Mouse (Mus musculus) stomach, embryonic 16.5 days (tissue): ENCODE results near the gene Gm5089. TPM values are rescaled to one million over a fixed set of nuclear protein-coding genes. Genes with fewer than 3 reads are reported as not detected.
A peak's percentile ranks its signal among the peaks of the same experiment; 100 is the strongest.

Source experiments
- ATAC-seq: fragments of 200-750 bp; cut with Nextera tagmentation; 2 replicates; pipeline ENCODE4 v1.8.0; 2017; ENCODE audit warnings: moderate number of reproducible peaks, moderate TSS enrichment; ENCODE audit not compliant: insufficient read depth, low FRiP score
- H3K27ac ChIP-seq: fragments of 300-500 bp; sonication (generic); 2 replicates; pipeline ENCODE4 v1.5.1; 2014; ENCODE audit warnings: low read length
- H3K27me3 ChIP-seq: fragments of 300-500 bp; sonication (generic); 2 replicates; pipeline ENCODE4 v1.6.1; 2014; ENCODE audit warnings: low read length, control low read depth, mixed read lengths; ENCODE audit not compliant: control insufficient read depth, insufficient read depth
- H3K36me3 ChIP-seq: fragments of 300-500 bp; sonication (generic); 2 replicates; pipeline ENCODE4 v1.6.1; 2014; ENCODE audit warnings: low read length; ENCODE audit not compliant: control insufficient read depth, insufficient read depth
- H3K4me1 ChIP-seq: fragments of 300-500 bp; sonication (generic); 2 replicates; pipeline ENCODE4 v1.6.1; 2014; ENCODE audit warnings: low read length, control low read depth, mixed read lengths; ENCODE audit not compliant: control insufficient read depth, insufficient read depth
- H3K4me2 ChIP-seq: fragments of 300-500 bp; sonication (generic); 2 replicates; pipeline ENCODE4 v1.6.1; 2014; ENCODE audit warnings: low read depth, low read length, mixed read lengths
- H3K4me3 ChIP-seq: fragments of 300-500 bp; sonication (generic); replicated peaks from 2 replicates; pipeline ENCODE4 v1.5.1; 2014; ENCODE audit warnings: mild to moderate bottlenecking, low read length
- H3K9ac ChIP-seq: fragments of 300-500 bp; sonication (generic); 2 replicates; pipeline ENCODE4 v1.6.1; 2014; ENCODE audit warnings: low read length
- H3K9me3 ChIP-seq: fragments of 300-500 bp; sonication (generic); replicated peaks from 2 replicates; pipeline ENCODE4 v1.6.1; 2016; ENCODE audit warnings: low read length, control low read depth; ENCODE audit not compliant: control insufficient read depth
- WGBS: fragments of 180-500 bp; shearing (Covaris S2); extraction: QIAGEN DNeasy Blood & Tissue Kit; methylation state at CpG from one replicate; pipeline ENCODE4 v1.1.7; 2014; 5-methylcytosine and 5-hydroxymethylcytosine counted together
- polyA plus RNA-seq: library from polyadenylated mRNA; unstranded; fragments of >200 nt; fragmentation: Nextera tagmentation; extraction: Ambion mirVana; gene quantifications from 2 replicates; pipeline ENCODE4 v1.2.1, GENCODE M21; 2015

Gene Gm5089
- polyA plus RNA-seq, 1 experiment from 2014 or later = not detected

DNA sequence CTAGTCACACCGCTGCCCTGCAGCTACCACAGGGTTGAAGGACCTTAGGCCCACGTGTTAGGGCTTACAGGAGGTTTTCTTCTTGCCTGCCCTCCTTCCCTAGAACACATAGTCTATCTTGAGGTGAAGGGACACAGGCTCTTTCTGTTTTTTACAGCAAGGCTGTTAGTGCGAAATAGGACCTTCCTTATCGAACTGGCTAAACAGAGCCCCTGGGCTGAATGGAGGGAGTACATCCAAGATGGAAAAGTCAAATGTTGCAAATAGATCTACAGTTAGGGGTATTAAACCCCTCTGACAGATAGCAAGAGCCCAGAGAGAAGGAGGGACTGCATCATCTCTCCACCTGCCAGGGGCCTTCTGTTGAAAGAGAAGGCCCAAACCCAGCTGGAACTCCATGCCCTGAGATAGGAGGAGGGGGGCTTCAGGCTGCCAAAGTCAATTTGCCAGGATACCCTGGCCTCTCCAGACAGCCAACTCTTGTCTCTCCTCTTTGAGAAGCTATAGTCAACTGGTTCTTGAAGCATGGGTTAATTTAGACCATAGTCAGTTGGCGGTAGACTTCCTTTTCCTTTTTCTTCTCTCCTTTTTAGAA lies 733 bp upstream of the Gm5089 start:
- Histone ChIP-seq H3K27ac (no peak overlapping the region), H3K36me3 (no peaks in the 10 kb centered on the region), H3K4me3 (no peak overlapping the region), H3K4me2 (peak overlapping the region; percentile 64; the same call in 1 of the 2 replicates), H3K4me1 (peaks cover 6% of the 10 kb centered on the region), H3K9ac (no peak overlapping the region), H3K27me3 (peaks cover 83% of the 10 kb centered on the region), H3K9me3 (no peaks in the 10 kb centered on the region)
- 54% methylated on average over 5 of the region's 5 CpGs for WGBS
- no peak for ATAC-seq

- no peak overlapping the region for H3K9ac ChIP-seq
- H3K4me1 ChIP-seq = peaks cover 6% of the 10 kb centered on the region
- H3K9me3 ChIP-seq = no peaks in the 10 kb centered on the region
- no peaks in the 10 kb centered on the region for H3K36me3 ChIP-seq
- 6% methylated on average over 29 of the region's 29 CpGs for WGBS
- peak overlapping the region; percentile 64 for H3K4me2 ChIP-seq
- H3K27ac ChIP-seq = no peak overlapping the region
- H3K27me3 ChIP-seq = peaks cover 68% of the 10 kb centered on the region
- ATAC-seq = no peak
- H3K4me3 ChIP-seq = peak overlapping the region; percentile 38
Observed at GRCm38 (mm10) chr14:122449601-122450495, 1.1 kb downstream of the Gm5089 start.

DNA sequence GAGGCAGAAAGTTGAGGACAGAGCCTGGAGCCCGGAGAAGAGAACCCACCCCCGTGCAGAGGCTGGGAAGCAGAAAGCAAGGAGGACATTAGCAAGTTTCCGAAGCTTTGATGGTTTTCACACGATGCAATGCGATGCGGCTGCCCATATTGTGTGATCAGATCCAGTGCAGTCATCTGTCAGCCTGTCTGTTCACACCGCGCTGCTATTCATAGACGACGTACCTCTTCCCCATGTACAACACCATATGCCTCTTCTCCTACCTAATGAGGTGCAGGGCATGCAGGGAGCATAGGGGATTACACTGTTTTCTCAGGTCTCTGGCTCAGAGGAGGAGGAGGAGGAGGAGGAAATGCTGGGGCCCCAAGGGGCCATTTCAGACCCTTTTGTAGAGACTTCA lies 14.1 kb downstream of the Gm5089 start:
- no peaks in the 10 kb centered on the region for H3K9me3 ChIP-seq
- no peak overlapping the region for H3K27ac ChIP-seq
- ATAC-seq = no peak
- WGBS = 76% methylated on average over 10 of the region's 10 CpGs
- no peaks in the 10 kb centered on the region for H3K4me1 ChIP-seq
- H3K9ac ChIP-seq = no peak overlapping the region
- no peak overlapping the region for H3K4me2 ChIP-seq
- no peaks in the 10 kb centered on the region for H3K27me3 ChIP-seq
- no peak overlapping the region for H3K4me3 ChIP-seq
- H3K36me3 ChIP-seq = no peaks in the 10 kb centered on the region

DNA sequence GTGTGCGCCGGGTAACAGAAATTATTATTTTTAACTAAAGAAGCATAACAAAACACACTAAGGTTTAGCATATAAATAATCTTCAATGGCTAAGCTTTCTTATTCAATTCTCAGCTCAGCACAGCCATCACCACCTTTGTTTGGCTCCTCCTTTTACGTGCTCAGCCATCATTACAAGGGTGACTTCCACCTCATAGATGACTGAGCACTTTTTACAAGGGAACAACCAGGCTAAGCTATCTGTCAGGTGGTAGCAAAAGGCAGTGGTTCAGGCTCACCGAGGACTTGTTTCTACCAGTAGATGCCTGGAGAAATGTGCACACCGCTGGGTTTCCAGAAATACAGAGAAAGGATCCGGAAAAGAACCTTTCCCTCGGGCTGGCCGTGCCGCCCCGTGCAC lies 16.9 kb downstream of the Gm5089 start:
- Histone ChIP-seq H3K4me2 (no peak overlapping the region), H3K27me3 (no peaks in the 10 kb centered on the region), H3K4me3 (no peak overlapping the region), H3K4me1 (no peaks in the 10 kb centered on the region), H3K9me3 (no peaks in the 10 kb centered on the region), H3K27ac (no peak overlapping the region), H3K36me3 (no peaks in the 10 kb centered on the region), H3K9ac (no peak overlapping the region)
- 88% methylated on average over 10 of the region's 10 CpGs for WGBS
- ATAC-seq = no peak

- 52% methylated on average over 3 of the region's 3 CpGs for WGBS
- H3K36me3 ChIP-seq = no peaks in the 10 kb centered on the region
- no peak overlapping the region for H3K9ac ChIP-seq
- H3K4me3 ChIP-seq = no peak overlapping the region
- H3K27me3 ChIP-seq = no peaks in the 10 kb centered on the region
- no peak overlapping the region for H3K27ac ChIP-seq
- no peaks in the 10 kb centered on the region for H3K9me3 ChIP-seq
- ATAC-seq = no peak
- H3K4me1 ChIP-seq = no peaks in the 10 kb centered on the region
- H3K4me2 ChIP-seq = no peak overlapping the region
Observed at GRCm38 (mm10) chr14:122432558-122432957, 18.4 kb downstream of the Gm5089 start.

- H3K4me1 ChIP-seq = no peaks in the 10 kb centered on the region
- no peak overlapping the region for H3K27ac ChIP-seq
- ATAC-seq = no peak
- 66% methylated on average over 3 of the region's 3 CpGs for WGBS
- H3K4me3 ChIP-seq = no peak overlapping the region
- no peak overlapping the region for H3K4me2 ChIP-seq
- H3K9me3 ChIP-seq = no peaks in the 10 kb centered on the region
- H3K9ac ChIP-seq = no peak overlapping the region
- no peaks in the 10 kb centered on the region for H3K27me3 ChIP-seq
- H3K36me3 ChIP-seq = no peaks in the 10 kb centered on the region
Observed at GRCm38 (mm10) chr14:122427654-122428053, 23.3 kb downstream of the Gm5089 start.

DNA sequence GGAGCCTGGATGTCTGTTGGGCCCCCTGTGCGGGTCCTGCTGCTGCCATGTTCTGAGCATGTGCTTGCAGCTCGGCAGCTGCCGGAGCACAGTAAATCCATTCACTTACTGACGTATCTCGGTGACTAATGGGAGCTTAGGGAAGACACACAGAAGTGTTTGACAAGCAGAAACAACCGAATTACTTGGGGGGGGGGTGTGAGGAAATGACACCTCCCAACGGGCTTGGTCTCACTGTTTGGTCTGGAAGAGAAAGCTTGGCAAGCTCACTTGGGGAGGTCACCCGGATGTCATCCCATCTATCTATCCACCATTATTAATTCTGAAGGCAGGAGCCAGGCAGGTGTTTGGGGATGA lies 23.7 kb downstream of the Gm5089 start:
- Histone ChIP-seq H3K9me3 (no peaks in the 10 kb centered on the region), H3K4me1 (no peaks in the 10 kb centered on the region), H3K36me3 (no peaks in the 10 kb centered on the region), H3K27ac (no peak overlapping the region), H3K9ac (no peak overlapping the region), H3K4me3 (no peak overlapping the region), H3K4me2 (no peak overlapping the region), H3K27me3 (no peaks in the 10 kb centered on the region)
- no peak for ATAC-seq
- 27% methylated on average over 8 of the region's 8 CpGs for WGBS

DNA sequence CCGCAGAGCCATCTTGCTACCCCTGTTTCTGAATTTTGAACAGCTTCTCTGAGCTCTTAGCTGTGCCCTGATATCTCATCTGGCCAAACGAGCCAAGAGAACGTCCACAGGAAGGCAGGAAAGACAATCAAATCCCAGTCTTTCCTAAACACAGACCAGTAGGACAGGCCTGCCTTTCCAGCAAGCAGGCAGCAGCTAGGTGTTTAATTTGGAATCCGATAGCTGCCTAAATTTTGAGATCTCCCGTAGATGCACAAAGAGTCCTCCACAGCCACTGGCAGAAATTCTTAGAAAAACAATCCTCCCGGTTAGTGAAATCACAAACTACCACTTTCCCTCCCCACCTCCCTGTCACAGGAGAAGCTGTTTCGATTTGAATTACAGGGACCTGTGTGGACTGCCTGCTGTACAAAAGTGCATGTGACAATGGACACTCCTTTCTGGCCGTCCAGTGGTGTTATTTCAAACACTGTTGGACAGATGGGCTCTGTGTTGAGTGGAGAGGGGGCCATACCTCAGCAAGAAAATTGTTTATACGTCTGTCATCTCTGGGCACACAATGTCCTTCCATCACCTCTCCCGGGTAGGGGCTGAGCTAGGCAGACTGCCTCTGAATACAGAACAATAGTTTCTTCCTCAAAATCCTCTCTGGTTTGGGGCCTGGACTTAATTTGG lies 24.2 kb downstream of the Gm5089 start:
- Histone ChIP-seq H3K4me1 (no peaks in the 10 kb centered on the region), H3K27ac (no peak overlapping the region), H3K9me3 (no peaks in the 10 kb centered on the region), H3K27me3 (no peaks in the 10 kb centered on the region), H3K36me3 (no peaks in the 10 kb centered on the region), H3K9ac (no peak overlapping the region), H3K4me3 (no peak overlapping the region), H3K4me2 (no peak overlapping the region)
- WGBS = 38% methylated on average over 10 of the region's 10 CpGs
- no peak for ATAC-seq

DNA sequence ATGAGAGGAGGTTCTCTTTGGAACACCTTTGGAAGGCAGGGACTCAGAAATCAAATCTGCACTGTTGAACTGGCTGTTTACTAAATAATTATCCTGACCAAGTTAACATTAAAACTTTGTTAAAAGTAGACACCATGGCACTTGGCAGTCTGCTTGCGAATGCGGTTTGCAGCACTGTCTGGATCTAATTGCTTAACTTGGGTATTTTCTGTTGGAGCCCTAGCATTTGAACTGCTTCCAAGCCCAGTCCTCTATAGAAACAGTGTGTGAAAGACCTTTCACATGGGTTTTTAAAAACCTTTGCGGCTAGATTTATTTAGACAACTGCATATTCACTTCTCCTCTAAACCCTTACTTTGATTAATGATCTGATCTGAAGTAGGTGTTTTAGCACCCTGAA lies 26.5 kb downstream of the Gm5089 start:
- H3K27me3 ChIP-seq = no peaks in the 10 kb centered on the region
- no peaks in the 10 kb centered on the region for H3K36me3 ChIP-seq
- H3K4me3 ChIP-seq = no peak overlapping the region
- no peak overlapping the region for H3K27ac ChIP-seq
- H3K9me3 ChIP-seq = no peaks in the 10 kb centered on the region
- no peak overlapping the region for H3K9ac ChIP-seq
- no peaks in the 10 kb centered on the region for H3K4me1 ChIP-seq
- 66% methylated on average over 3 of the region's 3 CpGs for WGBS
- ATAC-seq = no peak
- no peak overlapping the region for H3K4me2 ChIP-seq
